Mouse (Mus musculus) heart, postnatal 0 days (tissue): ENCODE measurements at regions not wholly inside any gene's neighbourhood (a gene's known extent, or its start where the extent isn't known, plus 50 kb on each side); places are given as distances from the start of the nearest gene placed in this dataset.

Source experiments
- ATAC-seq: fragments of 200-750 bp; cut with Nextera tagmentation; 2 replicates; pipeline ENCODE4 v1.8.0; 2017; ENCODE audit warnings: low read depth, moderate number of reproducible peaks, moderate library complexity; ENCODE audit not compliant: insufficient read depth
- DNase-seq: peaks from one replicate; pipeline ENCODE4 v3.0.0-alpha.2; 2016; ENCODE audit warnings: low spot score
- H3K27ac ChIP-seq: fragments of 300-500 bp; sonication (generic); 2 replicates; pipeline ENCODE4 v1.5.1; 2014; ENCODE audit warnings: low read depth, mild to moderate bottlenecking
- H3K27me3 ChIP-seq: fragments of 300-500 bp; sonication (generic); 2 replicates; pipeline ENCODE4 v1.6.1; 2014; ENCODE audit warnings: low read length, mixed read lengths; ENCODE audit not compliant: control insufficient read depth, insufficient read depth
- H3K36me3 ChIP-seq: fragments of 300-500 bp; sonication (generic); replicated peaks from 2 replicates; pipeline ENCODE4 v1.6.1; 2014; ENCODE audit warnings: low read length, mixed read lengths; ENCODE audit not compliant: control insufficient read depth, insufficient read depth
- H3K4me1 ChIP-seq: fragments of 300-500 bp; sonication (generic); 2 replicates; pipeline ENCODE4 v1.6.1; 2014; ENCODE audit warnings: antibody characterized with exemption; ENCODE audit not compliant: control insufficient read depth, insufficient read depth
- H3K4me2 ChIP-seq: fragments of 300-500 bp; sonication (generic); 2 replicates; pipeline ENCODE4 v1.6.1; 2014; ENCODE audit warnings: low read depth, mild to moderate bottlenecking, low read length, moderate library complexity
- H3K4me3 ChIP-seq: fragments of 300-500 bp; sonication (generic); 2 replicates; pipeline ENCODE4 v1.5.1; 2014; ENCODE audit warnings: low read depth, low read length
- H3K9ac ChIP-seq: fragments of 300-500 bp; sonication (generic); replicated peaks from 2 replicates; pipeline ENCODE4 v1.6.1; 2014; ENCODE audit warnings: low read depth, low read length, mixed read lengths
- H3K9me3 ChIP-seq: fragments of 300-500 bp; sonication (generic); replicated peaks from 2 replicates; pipeline ENCODE4 v1.6.1; 2016; ENCODE audit warnings: low read length; ENCODE audit not compliant: control insufficient read depth
- CTCF ChIP-seq: IDR thresholded peaks from 2 replicates; pipeline ENCODE4 v1.5.1; 2016; ENCODE audit warnings: antibody characterized with exemption, control low read depth, low read depth
- EP300 ChIP-seq: IDR thresholded peaks from 2 replicates; pipeline ENCODE4 v1.6.1; 2016; ENCODE audit warnings: antibody characterized with exemption, low read depth
- WGBS: fragments of 180-500 bp; shearing (Covaris S2); extraction: QIAGEN DNeasy Blood & Tissue Kit; methylation state at CpG from one replicate; pipeline ENCODE4 v1.1.7; 2014; 5-methylcytosine and 5-hydroxymethylcytosine counted together

GRCm38 (mm10) chr4:56112931-56113700 lies 580.9 kb upstream of the Klf4 start:
- H3K4me1 ChIP-seq, result peaks cover 12% of the 10 kb centered on the region; the same call in 1 of the 2 replicates
- peak overlapping the region; percentile 94 for H3K27ac ChIP-seq
- no peak overlapping the region for H3K9ac ChIP-seq
- peak overlapping the region; percentile 38 for H3K4me2 ChIP-seq
- H3K27me3 ChIP-seq, result no peaks in the 10 kb centered on the region
- peak overlapping the region; percentile 14; the same call in 1 of the 2 replicates for H3K4me3 ChIP-seq
- H3K36me3 ChIP-seq, result no peaks in the 10 kb centered on the region
- WGBS, result 40% methylated on average over 9 of the region's 9 CpGs
- peak; percentile 26; the same call in 1 of the 2 replicates for ATAC-seq
- TF ChIP-seq CTCF (no peak), EP300 (no peak)
- DNase-seq, result peak; percentile 34
- H3K9me3 ChIP-seq, result no peaks in the 10 kb centered on the region

- Histone ChIP-seq H3K9ac (no peak overlapping the region), H3K9me3 (no peaks in the 10 kb centered on the region), H3K36me3 (no peaks in the 10 kb centered on the region), H3K27me3 (no peaks in the 10 kb centered on the region), H3K27ac (no peak overlapping the region), H3K4me1 (no peaks in the 10 kb centered on the region), H3K4me2 (no peak overlapping the region), H3K4me3 (no peak overlapping the region)
- WGBS, result 58% methylated on average over 4 of the region's 4 CpGs
- TF ChIP-seq CTCF, result no peak
- TF ChIP-seq EP300, result no peak
- no peak for DNase-seq
- no peak for ATAC-seq
Observed at GRCm38 (mm10) chr4:56106962-56107361, 574.7 kb upstream of the Klf4 start.

- TF ChIP-seq EP300 (no peak), CTCF (no peak)
- Histone ChIP-seq H3K27ac (no peak overlapping the region), H3K4me2 (no peak overlapping the region), H3K27me3 (no peaks in the 10 kb centered on the region), H3K36me3 (no peaks in the 10 kb centered on the region), H3K9me3 (no peaks in the 10 kb centered on the region), H3K4me1 (no peaks in the 10 kb centered on the region), H3K9ac (no peak overlapping the region), H3K4me3 (no peak overlapping the region)
- DNase-seq (no peak), ATAC-seq (no peak)
- WGBS, result 87% methylated on average over 3 of the region's 3 CpGs
Observed at GRCm38 (mm10) chr4:56102314-56102713, 570.0 kb upstream of the Klf4 start.

GRCm38 (mm10) chr4:56090796-56091195 lies 558.5 kb upstream of the Klf4 start:
- no peak for DNase-seq
- Histone ChIP-seq H3K4me1 (peaks cover 5% of the 10 kb centered on the region; the same call in 1 of the 2 replicates), H3K4me3 (no peak overlapping the region), H3K27me3 (no peaks in the 10 kb centered on the region), H3K27ac (no peak overlapping the region), H3K9ac (no peak overlapping the region), H3K4me2 (no peak overlapping the region), H3K36me3 (no peaks in the 10 kb centered on the region), H3K9me3 (no peaks in the 10 kb centered on the region)
- ATAC-seq, result no peak
- no peak for TF ChIP-seq EP300
- TF ChIP-seq CTCF, result no peak
- 21% methylated on average over 1 of the region's 1 CpGs for WGBS

- no peak overlapping the region for H3K4me3 ChIP-seq
- no peaks in the 10 kb centered on the region for H3K27me3 ChIP-seq
- no peaks in the 10 kb centered on the region for H3K36me3 ChIP-seq
- no peak overlapping the region for H3K4me2 ChIP-seq
- no peak overlapping the region for H3K9ac ChIP-seq
- TF ChIP-seq EP300 (no peak), CTCF (no peak)
- ATAC-seq (no peak), DNase-seq (no peak)
- H3K27ac ChIP-seq, result no peak overlapping the region
- H3K9me3 ChIP-seq, result no peaks in the 10 kb centered on the region
- H3K4me1 ChIP-seq, result peaks cover 5% of the 10 kb centered on the region; the same call in 1 of the 2 replicates
- 72% methylated on average over 4 of the region's 4 CpGs for WGBS
Observed at GRCm38 (mm10) chr4:56088701-56089100, 556.4 kb upstream of the Klf4 start.

DNA sequence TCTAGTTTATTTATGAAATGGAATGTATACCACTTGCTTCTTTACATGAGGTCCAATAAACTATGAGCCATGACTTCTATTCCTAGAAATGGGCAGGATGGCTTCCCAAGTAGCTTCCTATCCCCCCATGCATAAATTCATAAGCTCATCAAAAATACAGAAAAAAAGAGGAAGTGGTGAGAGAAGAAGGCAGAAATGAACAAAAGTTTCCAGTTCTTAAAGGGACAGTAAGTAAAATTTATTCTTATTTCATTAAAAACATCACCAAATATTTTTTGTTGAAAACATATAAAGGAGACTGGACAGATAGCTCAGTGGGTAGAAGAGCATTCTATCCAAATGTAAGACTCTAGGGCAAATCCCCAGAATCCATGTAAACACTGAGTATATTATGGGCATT lies 554.0 kb upstream of the Klf4 start:
- Histone ChIP-seq H3K4me2 (no peak overlapping the region), H3K27me3 (no peaks in the 10 kb centered on the region), H3K36me3 (no peaks in the 10 kb centered on the region), H3K27ac (no peak overlapping the region), H3K4me3 (no peak overlapping the region), H3K9ac (no peak overlapping the region), H3K9me3 (no peaks in the 10 kb centered on the region), H3K4me1 (peaks cover 5% of the 10 kb centered on the region; the same call in 1 of the 2 replicates)
- TF ChIP-seq CTCF, result no peak
- no peak for TF ChIP-seq EP300
- ATAC-seq (no peak), DNase-seq (no peak)
